Mouse (Mus musculus) liver, embryonic 14 days (tissue): ENCODE measurements around the gene Olfr194. TPM values are rescaled to one million over a fixed set of nuclear protein-coding genes. Genes with fewer than 3 reads are reported as not detected.

Experiments used
- polyA plus RNA-seq: library from polyadenylated mRNA; depleted of rRNA; stranded (reverse); fragments of >200 nt; gene quantifications from 2 replicates; pipeline ENCODE4 v1.2.3, GENCODE M21; 2012; rRNA removed

Gene Olfr194
- polyA plus RNA-seq: not detected in 2 replicates

DNA sequence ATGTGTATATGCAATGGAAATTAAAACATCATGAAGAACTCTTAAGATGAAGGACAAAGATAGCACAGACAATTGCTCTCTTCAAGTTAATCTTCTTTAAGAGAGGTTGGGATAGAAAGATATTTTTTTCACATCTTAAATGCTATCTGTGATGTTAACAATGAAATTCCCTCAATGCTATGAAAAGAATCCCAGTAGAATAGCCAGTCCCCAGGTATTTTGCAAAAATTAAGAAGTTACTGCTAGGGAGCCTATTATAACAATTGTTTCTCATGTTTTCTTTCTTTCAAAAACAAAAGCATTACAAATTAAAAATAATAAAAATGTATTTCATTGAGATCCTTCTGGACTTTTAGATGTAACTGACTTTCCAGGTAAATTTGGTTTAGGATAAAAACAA, at the start of gene Olfr194:
TSS of gene Olfr194 (minus strand) at position 101 of the 400 bp plus-strand sequence.

DNA sequence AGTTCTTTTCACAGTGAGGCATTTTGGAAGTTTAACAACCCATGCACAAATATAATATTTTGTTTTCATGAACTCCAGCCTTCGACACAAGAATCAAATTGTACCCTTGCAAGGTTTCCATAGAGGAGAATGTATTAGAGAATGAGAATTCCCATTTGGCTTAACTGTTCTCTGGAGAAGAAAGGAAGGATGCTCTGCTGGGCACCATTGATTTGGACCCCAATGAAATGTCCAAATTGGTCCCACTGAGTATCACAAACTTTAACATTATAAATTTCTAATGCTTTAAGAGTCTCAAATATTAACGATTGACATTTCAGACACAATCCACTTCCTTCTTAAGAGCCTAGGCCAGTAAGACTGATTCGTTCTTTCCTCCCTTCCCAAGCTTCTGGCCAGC, 49.5 kb upstream of the Olfr194 start, which contains the start of gene Olfr196:
TSS of gene Olfr196 (minus strand) at position 101 of the 400 bp plus-strand sequence.

DNA sequence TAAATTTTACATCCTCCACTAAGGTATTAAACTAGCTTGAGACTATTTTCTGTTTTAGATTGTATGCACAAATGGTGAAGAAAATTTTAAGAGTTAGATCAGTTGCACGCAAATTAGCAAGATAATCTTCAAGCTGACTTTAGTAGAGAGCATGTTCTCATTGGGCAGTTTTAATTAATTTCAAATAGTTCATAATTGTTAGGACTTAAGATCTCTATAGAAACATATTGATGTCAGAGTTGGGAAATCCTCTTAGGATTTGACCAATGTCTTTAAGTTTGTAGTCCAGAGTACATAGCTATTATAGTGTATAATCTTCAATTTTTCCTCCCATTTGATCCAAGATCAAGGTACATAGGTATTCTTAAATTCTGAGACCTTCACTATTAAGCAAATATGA, 25.9 kb upstream of the Olfr194 start, which contains the start of gene Olfr195:
TSS of gene Olfr195 (plus strand) at position 301 of the 400 bp plus-strand sequence.

DNA sequence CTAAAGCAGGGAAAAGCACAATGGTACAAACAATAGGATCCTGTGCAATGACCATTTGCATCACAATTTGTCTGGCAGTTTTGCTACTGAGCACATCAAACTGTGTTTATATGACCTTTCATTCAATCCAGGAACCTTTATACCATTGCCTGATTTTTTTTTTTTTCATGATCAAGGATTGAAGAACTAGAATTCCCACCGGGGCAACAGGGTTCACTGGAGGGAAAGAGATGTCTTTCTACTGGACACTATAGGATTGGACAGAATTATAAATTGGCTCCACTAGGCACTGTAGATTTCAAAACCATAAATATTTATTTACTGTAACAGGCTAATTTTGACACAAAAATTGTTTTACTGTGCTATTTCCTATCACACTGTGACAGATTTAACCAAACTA, 9.1 kb downstream of the Olfr194 start, which contains the start of gene Olfr193:
TSS of gene Olfr193 (minus strand) at position 101 of the 400 bp plus-strand sequence.

GRCm38 (mm10) chr16:59089722-59090121, 31.1 kb downstream of the Olfr194 start, which contains the start of gene Olfr191:
TSS of gene Olfr191 (minus strand) at chr16:59089822.

GRCm38 (mm10) chr16:59077905-59078304, 43.0 kb downstream of the Olfr194 start, which contains the start of gene Olfr190:
TSS of gene Olfr190 (minus strand) at chr16:59078005.

Other genes with a start within 250 kb of the Olfr194 start
- not detected in 2 replicates for gene Olfr177, start 246.3 kb downstream of the Olfr194 start, polyA plus RNA-seq
- not detected in 2 replicates for gene Olfr178, start 229.0 kb downstream of the Olfr194 start, polyA plus RNA-seq
- not detected in 2 replicates for gene Olfr181, start 192.3 kb downstream of the Olfr194 start, polyA plus RNA-seq
- not detected in 2 replicates for gene Olfr180, start 191.7 kb downstream of the Olfr194 start, polyA plus RNA-seq
- not detected in 2 replicates for gene Olfr183, start 125.7 kb downstream of the Olfr194 start, polyA plus RNA-seq
- gene Olfr186, start 90.8 kb downstream of the Olfr194 start, polyA plus RNA-seq: not detected in 2 replicates
- gene Olfr187, start 81.3 kb downstream of the Olfr194 start, polyA plus RNA-seq: not detected in 2 replicates
- not detected in 2 replicates for gene Olfr190, start 43.1 kb downstream of the Olfr194 start, polyA plus RNA-seq
- not detected in 2 replicates for gene Olfr191, start 31.2 kb downstream of the Olfr194 start, polyA plus RNA-seq
- not detected in 2 replicates for gene Olfr193, start 9.2 kb downstream of the Olfr194 start, polyA plus RNA-seq
- gene Olfr195, start 26.0 kb upstream of the Olfr194 start, polyA plus RNA-seq: not detected in 2 replicates
- gene Olfr196, start 49.4 kb upstream of the Olfr194 start, polyA plus RNA-seq: not detected in 2 replicates
- gene Olfr198, start 82.5 kb upstream of the Olfr194 start, polyA plus RNA-seq: not detected in 2 replicates
- not detected in 2 replicates for gene Olfr199, start 98.7 kb upstream of the Olfr194 start, polyA plus RNA-seq
- gene Olfr201, start 151.6 kb upstream of the Olfr194 start, polyA plus RNA-seq: 0.07 and 0.08 TPM in 2 replicates
- gene Olfr202, start 165.7 kb upstream of the Olfr194 start, polyA plus RNA-seq: not detected in 2 replicates
- not detected in 2 replicates for gene Olfr203, start 177.8 kb upstream of the Olfr194 start, polyA plus RNA-seq
- not detected in 2 replicates for gene Olfr204, start 197.2 kb upstream of the Olfr194 start, polyA plus RNA-seq
- not detected in 2 replicates for gene Olfr205, start 210.1 kb upstream of the Olfr194 start, polyA plus RNA-seq
- not detected in 2 replicates for gene Olfr206, start 228.2 kb upstream of the Olfr194 start, polyA plus RNA-seq
- gene Olfr209, start 242.9 kb upstream of the Olfr194 start, polyA plus RNA-seq: not detected in 2 replicates